Mouse (Mus musculus) embryonic facial prominence, embryonic 14.5 days (tissue): Measurements from ENCODE around the gene Ntng1. TPM values are rescaled to one million over a fixed set of nuclear protein-coding genes. Genes with fewer than 3 reads are reported as not detected.

Source experiments
- ATAC-seq: fragments of 200-750 bp; cut with Nextera tagmentation; 2 replicates; pipeline ENCODE4 v1.8.0; 2017; ENCODE audit warnings: low read depth, moderate number of reproducible peaks, moderate TSS enrichment
- DNase-seq: peaks from one replicate; pipeline ENCODE4 v3.0.0-alpha.2; 2015; ENCODE audit warnings: low spot score
- H3K27ac ChIP-seq: fragments of 300-500 bp; sonication (generic); replicated peaks from 2 replicates; pipeline ENCODE4 v1.5.1; 2014; ENCODE audit warnings: low read depth, mild to moderate bottlenecking, low read length, moderate library complexity
- H3K27me3 ChIP-seq: fragments of 300-500 bp; sonication (generic); replicated peaks from 2 replicates; pipeline ENCODE4 v1.6.1; 2014; ENCODE audit warnings: low read length; ENCODE audit not compliant: control insufficient read depth, insufficient read depth
- H3K36me3 ChIP-seq: fragments of 300-500 bp; sonication (generic); 2 replicates; pipeline ENCODE4 v1.6.1; 2014; ENCODE audit warnings: low read length, mixed read lengths; ENCODE audit not compliant: control insufficient read depth, insufficient read depth
- H3K4me1 ChIP-seq: fragments of 300-500 bp; sonication (generic); 2 replicates; pipeline ENCODE4 v1.6.1; 2014; ENCODE audit warnings: antibody characterized with exemption, low read length; ENCODE audit not compliant: control insufficient read depth, insufficient read depth
- H3K4me2 ChIP-seq: fragments of 300-500 bp; sonication (generic); 2 replicates; pipeline ENCODE4 v1.6.1; 2014; ENCODE audit warnings: low read depth, mild to moderate bottlenecking, low read length, moderate library complexity, mixed read lengths
- H3K4me3 ChIP-seq: fragments of 300-500 bp; sonication (generic); 2 replicates; pipeline ENCODE4 v1.5.1; 2014; ENCODE audit warnings: low read depth, mild to moderate bottlenecking, low read length
- H3K9ac ChIP-seq: fragments of 300-500 bp; sonication (generic); 2 replicates; pipeline ENCODE4 v1.6.1; 2014; ENCODE audit warnings: low read depth, mild to moderate bottlenecking, low read length, moderate library complexity, mixed read lengths
- H3K9me3 ChIP-seq: fragments of 300-500 bp; sonication (generic); 2 replicates; pipeline ENCODE4 v1.6.1; 2016; ENCODE audit warnings: low read length; ENCODE audit not compliant: control insufficient read depth
- WGBS: fragments of 180-500 bp; shearing (Covaris S2); extraction: QIAGEN DNeasy Blood & Tissue Kit; methylation state at CpG from one replicate; pipeline ENCODE4 v1.1.7; 2014; 5-methylcytosine and 5-hydroxymethylcytosine counted together
- polyA plus RNA-seq: library from polyadenylated mRNA; unstranded; fragments of >200 nt; fragmentation: Nextera tagmentation; extraction: Ambion mirVana; gene quantifications from 2 replicates; pipeline ENCODE4 v1.2.1, GENCODE M21; 2014

The Ntng1 gene
- polyA plus RNA-seq, 1 experiment from 2014 or later, result 3.8 TPM

DNA sequence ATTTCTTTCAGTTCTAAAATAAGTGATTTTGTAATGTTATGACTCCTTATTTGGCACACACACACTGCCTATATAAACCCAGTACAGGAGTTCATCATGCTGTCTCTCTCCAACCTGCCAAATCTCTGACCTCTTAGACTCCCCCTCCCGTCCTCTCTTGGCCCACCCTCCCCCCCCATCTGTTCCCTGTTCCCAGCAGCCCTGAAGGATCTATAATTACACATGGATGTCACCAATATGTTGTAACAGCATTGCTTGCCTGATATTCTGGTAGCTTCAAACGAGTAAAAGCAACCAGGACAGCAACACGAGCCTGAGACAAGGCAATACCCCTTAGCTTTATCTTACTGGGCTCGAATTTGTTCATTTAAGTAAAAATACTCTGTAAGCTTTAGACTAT is 220.0 kb downstream of the Ntng1 start:
- H3K27me3 ChIP-seq, result no peaks in the 10 kb centered on the region
- ATAC-seq, result no peak
- peaks cover 8% of the 10 kb centered on the region for H3K4me1 ChIP-seq
- H3K27ac ChIP-seq, result no peak overlapping the region
- WGBS, result 65% methylated on average over 4 of the region's 4 CpGs
- H3K9ac ChIP-seq, result no peak overlapping the region
- no peaks in the 10 kb centered on the region for H3K36me3 ChIP-seq
- DNase-seq, result no peak
- H3K4me3 ChIP-seq, result no peak overlapping the region
- H3K9me3 ChIP-seq, result no peaks in the 10 kb centered on the region
- no peak overlapping the region for H3K4me2 ChIP-seq

DNA sequence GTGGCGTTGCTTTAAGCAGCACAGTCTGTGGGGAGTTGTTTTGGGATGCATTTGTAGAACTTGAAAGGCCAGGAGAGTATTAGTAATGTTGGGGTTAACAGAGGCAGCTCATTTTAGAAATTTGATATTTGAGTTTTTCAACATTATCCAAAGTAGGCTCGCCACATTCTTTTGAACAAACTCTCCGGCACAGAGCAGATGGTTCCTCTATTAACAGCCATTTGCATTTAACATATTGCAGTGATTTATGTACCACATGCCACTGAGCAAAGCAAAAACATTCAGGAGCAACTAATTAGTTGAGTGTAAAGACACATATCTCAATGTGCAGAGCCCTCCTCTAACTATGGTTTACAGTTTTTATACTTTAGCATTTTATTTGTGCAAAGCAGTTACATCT is 224.8 kb downstream of the Ntng1 start:
- no peak for ATAC-seq
- no peaks in the 10 kb centered on the region for H3K36me3 ChIP-seq
- no peak overlapping the region for H3K9ac ChIP-seq
- no peaks in the 10 kb centered on the region for H3K27me3 ChIP-seq
- DNase-seq, result no peak
- H3K27ac ChIP-seq, result no peak overlapping the region
- peaks cover 14% of the 10 kb centered on the region for H3K4me1 ChIP-seq
- no peak overlapping the region for H3K4me2 ChIP-seq
- H3K4me3 ChIP-seq, result no peak overlapping the region
- H3K9me3 ChIP-seq, result no peaks in the 10 kb centered on the region
- WGBS, result 13% methylated on average over 3 of the region's 3 CpGs

DNA sequence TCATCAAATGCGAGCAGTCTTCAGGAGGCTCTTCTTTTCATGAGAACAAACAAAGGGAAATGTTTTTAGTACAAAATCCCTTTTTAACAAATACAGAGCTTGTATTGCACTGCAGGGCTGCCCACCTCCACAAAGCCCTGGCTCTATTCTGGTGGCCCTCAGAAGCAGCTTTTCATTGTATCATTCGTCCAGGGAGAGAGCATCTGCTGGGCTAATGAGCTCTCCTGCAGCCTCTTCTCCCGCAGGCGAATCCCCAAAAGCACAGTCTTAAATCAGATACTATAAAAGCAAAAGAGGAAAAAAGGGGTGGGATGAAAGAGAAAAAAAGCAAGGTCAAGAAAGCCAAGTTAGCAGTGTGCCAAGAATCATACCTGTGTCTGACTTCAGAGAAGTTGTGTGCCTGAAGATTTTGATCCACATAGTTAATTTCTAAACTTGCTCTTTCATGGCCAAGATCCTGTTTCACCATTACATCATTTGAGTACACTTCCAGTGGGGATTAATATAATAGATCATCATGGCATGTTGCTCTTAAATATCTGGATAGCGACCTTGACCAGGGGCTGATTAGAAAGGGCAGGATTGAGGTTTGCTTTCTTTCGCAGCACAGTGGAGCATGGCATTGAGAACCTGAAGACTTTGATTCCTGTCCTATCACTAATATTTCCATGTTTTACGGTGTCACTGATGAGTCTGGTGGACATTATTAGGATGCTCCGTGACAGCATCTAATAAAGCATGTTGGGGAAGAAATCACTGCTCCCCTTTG is 225.7 kb downstream of the Ntng1 start:
- H3K9ac ChIP-seq, result no peak overlapping the region
- H3K27me3 ChIP-seq, result no peaks in the 10 kb centered on the region
- no peaks in the 10 kb centered on the region for H3K36me3 ChIP-seq
- no peak overlapping the region for H3K4me3 ChIP-seq
- DNase-seq (no peak), ATAC-seq (no peak)
- peaks cover 14% of the 10 kb centered on the region for H3K4me1 ChIP-seq
- no peak overlapping the region for H3K27ac ChIP-seq
- no peaks in the 10 kb centered on the region for H3K9me3 ChIP-seq
- no peak overlapping the region for H3K4me2 ChIP-seq
- WGBS, result 51% methylated on average over 8 of the region's 8 CpGs

DNA sequence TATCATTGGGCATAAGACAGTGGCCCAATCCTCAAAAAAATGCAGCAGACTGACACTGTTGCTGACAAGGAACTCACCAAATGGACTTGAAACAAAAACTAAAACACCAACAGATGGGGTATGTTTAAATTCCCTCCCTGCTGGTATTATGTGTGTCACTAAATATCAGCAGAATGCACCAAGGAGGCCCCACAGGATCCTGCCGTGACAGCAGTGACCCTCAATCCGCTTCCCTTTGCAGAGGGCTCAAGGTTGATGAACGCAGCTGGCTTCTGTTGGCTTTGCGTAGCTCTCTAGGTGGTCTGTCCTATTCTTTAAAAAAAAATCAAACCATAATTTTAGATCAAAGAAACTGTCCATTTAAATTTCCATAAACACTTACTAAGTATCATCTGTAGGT is 226.7 kb downstream of the Ntng1 start:
- Histone ChIP-seq H3K9ac (no peak overlapping the region), H3K9me3 (no peaks in the 10 kb centered on the region), H3K36me3 (no peaks in the 10 kb centered on the region), H3K27me3 (no peaks in the 10 kb centered on the region), H3K4me1 (peaks cover 14% of the 10 kb centered on the region), H3K4me2 (no peak overlapping the region), H3K4me3 (no peak overlapping the region), H3K27ac (no peak overlapping the region)
- 45% methylated on average over 4 of the region's 4 CpGs for WGBS
- no peak for DNase-seq
- ATAC-seq, result no peak

DNA sequence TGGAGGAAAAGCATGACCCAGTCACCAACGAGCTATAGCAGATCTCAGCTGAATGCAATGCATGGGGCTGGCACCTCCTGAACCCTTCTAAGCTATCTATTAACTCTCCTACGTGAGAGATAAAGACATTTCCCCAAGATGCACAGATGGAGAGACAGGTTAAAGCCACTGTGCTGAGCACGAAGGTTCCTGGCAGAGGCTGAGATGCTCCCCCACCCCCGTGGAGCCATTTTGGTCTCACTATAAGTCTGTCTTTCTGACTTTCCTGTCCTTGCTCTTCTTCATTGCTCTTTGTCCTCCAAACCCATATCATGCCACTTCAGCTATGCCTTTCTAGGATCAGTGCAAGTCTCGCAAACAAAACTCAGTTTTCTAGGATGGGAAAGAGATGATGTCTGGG is 229.6 kb downstream of the Ntng1 start:
- no peaks in the 10 kb centered on the region for H3K9me3 ChIP-seq
- WGBS, result 78% methylated on average over 5 of the region's 5 CpGs
- no peaks in the 10 kb centered on the region for H3K27me3 ChIP-seq
- ATAC-seq, result no peak
- no peak overlapping the region for H3K27ac ChIP-seq
- no peaks in the 10 kb centered on the region for H3K36me3 ChIP-seq
- H3K4me3 ChIP-seq, result no peak overlapping the region
- H3K9ac ChIP-seq, result no peak overlapping the region
- H3K4me1 ChIP-seq, result peaks cover 10% of the 10 kb centered on the region
- no peak for DNase-seq
- H3K4me2 ChIP-seq, result no peak overlapping the region

DNA sequence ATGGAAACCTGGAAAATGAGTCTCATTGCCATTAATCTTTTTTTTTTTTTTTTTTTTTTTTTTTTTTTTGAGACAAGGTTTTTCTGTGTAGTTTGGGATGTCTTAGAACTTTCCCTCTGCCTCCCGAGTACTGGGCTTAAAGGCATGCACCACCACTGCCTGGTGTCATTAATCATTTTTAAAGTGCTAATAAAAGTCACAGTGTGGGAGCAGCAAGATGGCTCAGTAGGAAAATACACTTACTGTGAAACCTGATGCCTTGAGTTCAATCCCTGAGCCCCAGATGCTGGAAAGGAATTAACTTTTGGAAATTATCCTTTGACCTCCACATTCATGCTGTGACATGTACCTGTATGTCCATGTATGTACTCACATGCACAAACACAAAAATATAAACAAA is 253.2 kb downstream of the Ntng1 start:
- Histone ChIP-seq H3K27ac (no peak overlapping the region), H3K4me2 (no peak overlapping the region), H3K9me3 (no peaks in the 10 kb centered on the region), H3K4me3 (no peak overlapping the region), H3K27me3 (no peaks in the 10 kb centered on the region), H3K4me1 (no peaks in the 10 kb centered on the region), H3K36me3 (no peaks in the 10 kb centered on the region), H3K9ac (no peak overlapping the region)
- 21% methylated on average over 1 of the region's 1 CpGs for WGBS
- ATAC-seq (no peak), DNase-seq (no peak)

DNA sequence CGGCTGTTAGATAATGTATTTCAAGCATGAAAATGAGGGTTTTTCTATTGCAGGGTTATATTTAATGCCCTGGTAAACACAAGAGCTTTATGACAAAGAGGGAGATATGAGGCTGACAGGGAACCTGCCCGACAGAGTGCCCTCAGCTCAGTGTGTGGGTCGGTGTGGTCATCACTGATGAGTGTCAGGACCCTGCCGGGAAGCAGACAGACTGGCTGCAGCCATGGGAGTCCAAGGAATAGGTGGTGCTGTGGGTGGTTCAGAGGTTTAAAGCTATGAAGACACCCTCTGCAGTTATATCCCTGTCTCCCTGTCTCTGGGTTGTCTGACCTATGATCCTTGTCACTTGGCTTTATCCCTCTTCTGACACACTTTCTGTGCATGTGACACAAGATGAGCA is 258.1 kb downstream of the Ntng1 start:
- H3K9ac ChIP-seq, result no peak overlapping the region
- ATAC-seq, result no peak
- no peaks in the 10 kb centered on the region for H3K9me3 ChIP-seq
- WGBS, result 66% methylated on average over 2 of the region's 4 CpGs
- H3K4me3 ChIP-seq, result no peak overlapping the region
- no peak overlapping the region for H3K27ac ChIP-seq
- H3K4me2 ChIP-seq, result no peak overlapping the region
- no peaks in the 10 kb centered on the region for H3K4me1 ChIP-seq
- no peak for DNase-seq
- no peaks in the 10 kb centered on the region for H3K36me3 ChIP-seq
- H3K27me3 ChIP-seq, result no peaks in the 10 kb centered on the region

DNA sequence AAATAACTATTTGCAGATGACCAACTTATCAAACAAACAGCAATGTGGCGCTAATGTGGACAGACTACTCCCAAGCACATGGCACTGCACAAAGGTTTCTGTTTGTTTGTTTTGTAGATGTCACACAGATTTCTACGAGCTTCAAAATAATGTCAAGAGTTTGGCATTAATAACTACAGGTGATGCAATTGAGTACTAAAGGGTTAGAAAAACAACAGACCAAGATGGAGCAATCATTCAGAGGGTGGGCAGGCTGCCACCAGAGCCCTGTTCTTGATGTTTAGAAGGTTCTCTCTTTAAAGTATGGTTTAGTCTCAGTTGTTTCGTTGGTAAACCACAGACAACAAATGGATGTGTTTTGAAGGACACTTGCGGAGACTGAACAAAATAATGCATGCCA is 264.8 kb downstream of the Ntng1 start:
- DNase-seq, result peak; percentile 5
- ATAC-seq, result no peak
- no peak overlapping the region for H3K9ac ChIP-seq
- H3K4me2 ChIP-seq, result no peak overlapping the region
- H3K27me3 ChIP-seq, result no peaks in the 10 kb centered on the region
- no peak overlapping the region for H3K4me3 ChIP-seq
- H3K4me1 ChIP-seq, result no peaks in the 10 kb centered on the region
- H3K27ac ChIP-seq, result no peak overlapping the region
- H3K9me3 ChIP-seq, result no peaks in the 10 kb centered on the region
- 58% methylated on average over 4 of the region's 4 CpGs for WGBS
- H3K36me3 ChIP-seq, result no peaks in the 10 kb centered on the region

DNA sequence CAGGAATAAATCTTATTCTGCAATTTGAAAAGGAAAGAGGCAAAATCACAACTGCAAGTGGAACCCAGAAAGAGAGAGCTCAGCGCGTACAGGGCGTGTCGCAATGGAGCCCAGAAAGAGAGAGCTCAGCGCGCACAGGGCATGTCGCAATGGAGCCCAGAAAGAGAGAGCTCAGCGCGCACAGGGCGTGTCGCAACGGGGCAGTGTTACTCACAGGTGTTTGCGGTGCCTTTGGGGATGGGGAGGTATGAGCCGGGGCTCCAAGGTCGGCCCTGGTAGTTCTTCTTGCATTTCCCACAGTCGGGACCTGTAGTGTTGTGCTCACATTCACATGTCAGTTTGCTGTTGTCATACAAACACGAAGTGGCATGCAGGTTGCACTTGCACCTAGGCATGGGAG is 271.8 kb downstream of the Ntng1 start:
- Histone ChIP-seq H3K27me3 (no peaks in the 10 kb centered on the region), H3K9me3 (no peaks in the 10 kb centered on the region), H3K4me1 (no peaks in the 10 kb centered on the region), H3K4me2 (no peak overlapping the region), H3K36me3 (no peaks in the 10 kb centered on the region), H3K27ac (no peak overlapping the region), H3K9ac (no peak overlapping the region), H3K4me3 (no peak overlapping the region)
- ATAC-seq (no peak), DNase-seq (no peak)
- 85% methylated on average over 17 of the region's 17 CpGs for WGBS
